Mouse (Mus musculus): Measurements from ENCODE around the gene Ppp1ca. TPM values are rescaled to one million over a fixed set of nuclear protein-coding genes. Genes with fewer than 3 reads are reported as not detected.

The Ppp1ca gene
- polyA plus RNA-seq, 1 experiment from 2014 or later, result 744 TPM

DNA sequence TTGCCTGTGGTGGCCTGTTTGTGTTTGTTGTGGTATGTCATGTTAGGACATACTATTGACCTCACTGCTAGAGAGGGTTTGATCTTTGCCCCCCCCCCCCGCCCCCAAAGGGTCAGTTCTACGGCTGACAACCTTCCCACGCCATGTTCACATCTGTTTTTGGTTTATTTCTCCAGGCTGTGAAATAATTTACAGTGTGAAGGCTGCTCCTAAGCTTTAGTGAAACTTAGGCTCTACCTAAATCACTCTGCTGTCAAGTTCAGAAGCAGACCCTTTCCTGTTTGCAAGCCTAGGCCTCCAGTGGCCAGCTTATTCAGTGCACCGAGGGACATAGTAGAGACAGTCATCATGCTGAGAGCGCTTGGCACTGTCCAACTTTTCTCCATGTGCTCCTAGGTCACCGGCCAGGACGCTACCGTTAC lies 48.4 kb downstream of the Ppp1ca start:
- no peak overlapping the region for H3K4me3 ChIP-seq (ENCODE audit: low read depth, low read length)
- H3K36me3 ChIP-seq (ENCODE audit: control insufficient read depth, insufficient read depth, low read length), result no peaks in the 10 kb centered on the region
- no peak overlapping the region for H3K27ac ChIP-seq (replicated peaks; ENCODE audit: low read depth, low read length)
- H3K9me3 ChIP-seq (ENCODE audit: control insufficient read depth, low read length), result no peaks in the 10 kb centered on the region
- H3K9ac ChIP-seq (ENCODE audit: low read depth, low read length), result no peak overlapping the region
- WGBS, result 40% methylated on average over 8 of the region's 8 CpGs
- no peaks in the 10 kb centered on the region for H3K27me3 ChIP-seq (replicated peaks; ENCODE audit: control insufficient read depth, insufficient read depth, low read length)
- H3K4me1 ChIP-seq (ENCODE audit: control insufficient read depth, insufficient read depth, low read length), result no peaks in the 10 kb centered on the region
- DNase-seq (ENCODE audit: low spot score) (no peak), ATAC-seq (ENCODE audit: low read depth) (no peak)
- no peak overlapping the region for H3K4me2 ChIP-seq (ENCODE audit: low read depth, low read length)

DNA sequence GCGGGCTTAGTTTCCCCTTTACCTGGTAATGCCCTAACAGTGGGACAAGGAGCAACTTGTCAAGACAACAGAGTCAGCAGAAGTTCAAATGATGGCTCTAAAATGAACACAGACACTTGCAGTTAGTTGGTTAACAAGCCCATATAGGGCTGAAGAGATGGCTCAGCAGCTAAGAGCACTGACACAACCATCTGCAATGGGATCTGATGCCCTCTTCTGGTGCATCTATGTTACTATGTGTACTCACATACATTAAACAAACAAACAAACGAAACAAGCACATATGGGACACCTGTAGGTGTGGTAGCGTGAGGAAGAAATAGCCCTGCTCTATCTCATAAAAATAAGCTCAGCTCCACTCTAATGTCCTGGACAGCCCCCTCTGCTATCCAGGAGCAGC lies 50.6 kb downstream of the Ppp1ca start:
- no peak for ATAC-seq (ENCODE audit: low read depth)

GRCm38 (mm10) chr19:4244775-4245174 lies 52.9 kb downstream of the Ppp1ca start:
- Histone ChIP-seq H3K4me1 (ENCODE audit: control insufficient read depth, insufficient read depth, low read length) (no peaks in the 10 kb centered on the region), H3K9ac (ENCODE audit: low read depth, low read length) (no peak overlapping the region), H3K36me3 (ENCODE audit: control insufficient read depth, insufficient read depth, low read length) (no peaks in the 10 kb centered on the region), H3K9me3 (ENCODE audit: control insufficient read depth, low read length) (no peaks in the 10 kb centered on the region), H3K4me2 (ENCODE audit: low read depth, low read length) (no peak overlapping the region), H3K27me3 (replicated peaks; ENCODE audit: control insufficient read depth, insufficient read depth, low read length) (no peaks in the 10 kb centered on the region), H3K27ac (replicated peaks; ENCODE audit: low read depth, low read length) (no peak overlapping the region), H3K4me3 (ENCODE audit: low read depth, low read length) (no peak overlapping the region)
- ATAC-seq (ENCODE audit: low read depth), result no peak
- WGBS, result 77% methylated on average over 6 of the region's 6 CpGs
- DNase-seq (ENCODE audit: low spot score), result no peak

More for the DNA sequence above, 50.6 kb downstream of the Ppp1ca start:
- H3K9me3 ChIP-seq (ENCODE audit: control insufficient read depth, low read length), result no peaks in the 10 kb centered on the region
- H3K36me3 ChIP-seq (ENCODE audit: control insufficient read depth, insufficient read depth, low read length), result no peaks in the 10 kb centered on the region
- no peak overlapping the region for H3K4me3 ChIP-seq (ENCODE audit: low read depth, low read length)
- DNase-seq (ENCODE audit: low spot score), result no peak
- no peak overlapping the region for H3K4me2 ChIP-seq (ENCODE audit: low read depth, low read length)
- no peak overlapping the region for H3K9ac ChIP-seq (ENCODE audit: low read depth, low read length)
- H3K27me3 ChIP-seq (replicated peaks; ENCODE audit: control insufficient read depth, insufficient read depth, low read length), result no peaks in the 10 kb centered on the region
- 75% methylated on average over 3 of the region's 3 CpGs for WGBS
- H3K27ac ChIP-seq (replicated peaks; ENCODE audit: low read depth, low read length), result no peak overlapping the region
- H3K4me1 ChIP-seq (ENCODE audit: control insufficient read depth, insufficient read depth, low read length), result no peaks in the 10 kb centered on the region

Small RNA genes lying within 50 kb of the gene (microRNA-seq; reads per million reads assigned to microRNA genes)
- gene Gm26115 (ENCODE audit: borderline number of aligned reads), result not detected

Other genes starting within 250 kb of the Ppp1ca start
- gene Aldh3b3, start 233.4 kb upstream of the Ppp1ca start, polyA plus RNA-seq (2014; fragmentation: Nextera tagmentation; extraction: Ambion mirVana), result 0.18 and 0.24 TPM in 2 replicates
- gene Aldh3b2, start 219.7 kb upstream of the Ppp1ca start, polyA plus RNA-seq (2014; fragmentation: Nextera tagmentation; extraction: Ambion mirVana), result 9.2 and 11.8 TPM in 2 replicates
- gene Acy3, start 205.5 kb upstream of the Ppp1ca start, polyA plus RNA-seq (2014; fragmentation: Nextera tagmentation; extraction: Ambion mirVana), result 8.2 and 8.5 TPM in 2 replicates
- gene Tbx10, start 199.3 kb upstream of the Ppp1ca start, polyA plus RNA-seq (2014; fragmentation: Nextera tagmentation; extraction: Ambion mirVana), result 0.10 TPM in 1 of 2 replicates, not detected in the other
- 25.8 and 29.5 TPM in 2 replicates for gene Nudt8, start 191.5 kb upstream of the Ppp1ca start, polyA plus RNA-seq (2014; fragmentation: Nextera tagmentation; extraction: Ambion mirVana)
- 1.4 and 1.6 TPM in 2 replicates for gene Gm49405, start 191.4 kb upstream of the Ppp1ca start, polyA plus RNA-seq (2014; fragmentation: Nextera tagmentation; extraction: Ambion mirVana)
- 2.5 and 3.4 TPM in 2 replicates for gene Doc2g, start 188.8 kb upstream of the Ppp1ca start, polyA plus RNA-seq (2014; fragmentation: Nextera tagmentation; extraction: Ambion mirVana)
- gene Ndufv1, start 179.3 kb upstream of the Ppp1ca start, polyA plus RNA-seq (2014; fragmentation: Nextera tagmentation; extraction: Ambion mirVana), result 188 and 199 TPM in 2 replicates
- gene Gstp1, start 154.1 kb upstream of the Ppp1ca start, polyA plus RNA-seq (2014; fragmentation: Nextera tagmentation; extraction: Ambion mirVana), result 483 and 496 TPM in 2 replicates
- 1.2 and 4.5 TPM in 2 replicates for gene Gstp2, start 146.0 kb upstream of the Ppp1ca start, polyA plus RNA-seq (2014; fragmentation: Nextera tagmentation; extraction: Ambion mirVana)
- gene Gstp3, start 132.5 kb upstream of the Ppp1ca start, polyA plus RNA-seq (2014; fragmentation: Nextera tagmentation; extraction: Ambion mirVana), result 0.35 TPM in 1 of 2 replicates, not detected in the other
- gene Cabp2, start 110.5 kb upstream of the Ppp1ca start, polyA plus RNA-seq (2014; fragmentation: Nextera tagmentation; extraction: Ambion mirVana), result not detected in 2 replicates
- gene Cdk2ap2, start 94.9 kb upstream of the Ppp1ca start, polyA plus RNA-seq (2014; fragmentation: Nextera tagmentation; extraction: Ambion mirVana), result 66.1 and 68.6 TPM in 2 replicates
- 5.6 and 6.6 TPM in 2 replicates for gene Pitpnm1, start 92.1 kb upstream of the Ppp1ca start, polyA plus RNA-seq (2014; fragmentation: Nextera tagmentation; extraction: Ambion mirVana)
- gene Aip, start 66.2 kb upstream of the Ppp1ca start, polyA plus RNA-seq (2014; fragmentation: Nextera tagmentation; extraction: Ambion mirVana), result 81.9 and 88.6 TPM in 2 replicates
- 0.08 TPM in 1 of 2 replicates, not detected in the other for gene Gpr152, start 52.3 kb upstream of the Ppp1ca start, polyA plus RNA-seq (2014; fragmentation: Nextera tagmentation; extraction: Ambion mirVana)
- gene Cabp4, start 48.0 kb upstream of the Ppp1ca start, polyA plus RNA-seq (2014; fragmentation: Nextera tagmentation; extraction: Ambion mirVana), result 0.12 TPM in 1 of 2 replicates, not detected in the other
- 139 and 162 TPM in 2 replicates for gene Coro1b, start 43.4 kb upstream of the Ppp1ca start, polyA plus RNA-seq (2014; fragmentation: Nextera tagmentation; extraction: Ambion mirVana)
- 5.1 and 6.7 TPM in 2 replicates for gene Ptprcap, start 38.5 kb upstream of the Ppp1ca start, polyA plus RNA-seq (2014; fragmentation: Nextera tagmentation; extraction: Ambion mirVana)
- gene Rps6kb2, start 28.7 kb upstream of the Ppp1ca start, polyA plus RNA-seq (2014; fragmentation: Nextera tagmentation; extraction: Ambion mirVana), result 34.1 and 43.2 TPM in 2 replicates
- 4.3 and 5.3 TPM in 2 replicates for gene Carns1, start 16.6 kb upstream of the Ppp1ca start, polyA plus RNA-seq (2014; fragmentation: Nextera tagmentation; extraction: Ambion mirVana)
- 3.6 and 3.8 TPM in 2 replicates for gene Tbc1d10c, start 781 bp upstream of the Ppp1ca start, polyA plus RNA-seq (2014; fragmentation: Nextera tagmentation; extraction: Ambion mirVana)
- gene Rad9a, start 9.6 kb downstream of the Ppp1ca start, polyA plus RNA-seq (2014; fragmentation: Nextera tagmentation; extraction: Ambion mirVana), result 28.9 and 32.4 TPM in 2 replicates
- 6.0 and 6.3 TPM in 2 replicates for gene Clcf1, start 22.2 kb downstream of the Ppp1ca start, polyA plus RNA-seq (2014; fragmentation: Nextera tagmentation; extraction: Ambion mirVana)
- gene AC109138.7, start 22.3 kb downstream of the Ppp1ca start, polyA plus RNA-seq (2014; fragmentation: Nextera tagmentation; extraction: Ambion mirVana), result not detected in 2 replicates
- 28.1 and 31.3 TPM in 2 replicates for gene Pold4, start 39.8 kb downstream of the Ppp1ca start, polyA plus RNA-seq (2014; fragmentation: Nextera tagmentation; extraction: Ambion mirVana)
- 16.3 and 16.6 TPM in 2 replicates for gene Ssh3, start 77.1 kb downstream of the Ppp1ca start, polyA plus RNA-seq (2014; fragmentation: Nextera tagmentation; extraction: Ambion mirVana)
- 7.6 and 9.0 TPM in 2 replicates for gene Ankrd13d, start 91.1 kb downstream of the Ppp1ca start, polyA plus RNA-seq (2014; fragmentation: Nextera tagmentation; extraction: Ambion mirVana)
- gene Grk2, start 114.2 kb downstream of the Ppp1ca start, polyA plus RNA-seq (2014; fragmentation: Nextera tagmentation; extraction: Ambion mirVana), result 17.0 and 18.9 TPM in 2 replicates
- gene Kdm2a, start 206.2 kb downstream of the Ppp1ca start, polyA plus RNA-seq (2014; fragmentation: Nextera tagmentation; extraction: Ambion mirVana), result 48.3 and 52.6 TPM in 2 replicates
- gene Rhod, start 247.4 kb downstream of the Ppp1ca start, polyA plus RNA-seq (2014; fragmentation: Nextera tagmentation; extraction: Ambion mirVana), result 30.0 and 40.4 TPM in 2 replicates

Data from embryonic facial prominence, embryonic 14.5 days (tissue).